Comparison of ENCODE assay signal across 16 mouse cellular contexts in genomic region chr8:91280467-91281212, GRCm38 (mm10). TPM values are rescaled to one million over a fixed set of nuclear protein-coding genes. Genes with fewer than 3 reads are reported as not detected.
DNase-seq lines count a peak whose midpoint lies in the region; ATAC-seq and TF ChIP-seq lines count a peak whose summit lies in the region.
"Had no signal": no experiment of that assay in that cellular context is flagged by ENCODE, and none has a peak within 500 bp of the region (broad histone marks: within the 10 kb centered on the region; RNA-seq: fewer than 3 reads in every experiment).

No protein-coding gene starts in this region.

- no peak overlapping the region for H3K27ac ChIP-seq in kidney, embryonic 16.5 days (ENCODE audit: low read length)
- H3K27ac ChIP-seq in liver, postnatal 0 days (ENCODE audit: low read depth), result no peak overlapping the region
- H3K27ac ChIP-seq: forebrain, embryonic 15.5 days; hindbrain, embryonic 10.5 days; midbrain, embryonic 10.5 days; neural tube, embryonic 13.5 days had no signal

- 0 out of 2 replicates have a peak, but pooled peaks cover 4% of the 10 kb centered on the region for H3K36me3 ChIP-seq in kidney, embryonic 16.5 days (ENCODE audit: insufficient read depth, low read length)
- H3K36me3 ChIP-seq in liver, postnatal 0 days (replicated peaks; ENCODE audit: insufficient read depth, low read length), result no peaks in the 10 kb centered on the region
- H3K36me3 ChIP-seq: forebrain, embryonic 15.5 days had no signal

- H3K4me2 ChIP-seq in kidney, embryonic 16.5 days (replicated peaks; ENCODE audit: low read depth, low read length), result no peak overlapping the region
- no peak overlapping the region for H3K4me2 ChIP-seq in liver, postnatal 0 days (ENCODE audit: low read depth, low read length)
- H3K4me2 ChIP-seq: forebrain, embryonic 15.5 days; neural tube, embryonic 13.5 days had no signal

- H3K9ac ChIP-seq in kidney, embryonic 16.5 days (replicated peaks; ENCODE audit: low read length), result no peak overlapping the region
- no peak overlapping the region for H3K9ac ChIP-seq in liver, postnatal 0 days (replicated peaks)
- H3K9ac ChIP-seq: forebrain, embryonic 15.5 days; neural tube, embryonic 13.5 days had no signal

- H3K27me3 ChIP-seq in kidney, embryonic 16.5 days (ENCODE audit: insufficient read depth, low read length), result no peaks in the 10 kb centered on the region
- no peaks in the 10 kb centered on the region for H3K27me3 ChIP-seq in liver, postnatal 0 days (ENCODE audit: insufficient read depth, low read length)
- H3K27me3 ChIP-seq: forebrain, embryonic 15.5 days; neural tube, embryonic 13.5 days had no signal

- TF ChIP-seq CTCF in liver, postnatal 0 days (IDR thresholded peaks at IDR 0.05; ENCODE audit: low read depth), result no peak

- H3K4me3 ChIP-seq in kidney, embryonic 16.5 days (ENCODE audit: low read length), result no peak overlapping the region
- H3K4me3 ChIP-seq in liver, postnatal 0 days (ENCODE audit: low read depth, low read length), result no peak overlapping the region
- H3K4me3 ChIP-seq: forebrain, embryonic 15.5 days; hindbrain, embryonic 10.5 days; midbrain, embryonic 10.5 days; neural tube, embryonic 13.5 days had no signal

- 81% methylated on average over 11 of the region's 11 CpGs for WGBS in kidney, embryonic 16.5 days
- 83% methylated on average over 11 of the region's 11 CpGs for WGBS in liver, postnatal 0 days (ENCODE audit: insufficient replicate concordance)

- H3K9me3 ChIP-seq in kidney, embryonic 16.5 days (ENCODE audit: low read length), result peaks cover 4% of the 10 kb centered on the region; the same call in 1 of the 2 replicates
- H3K9me3 ChIP-seq in liver, postnatal 0 days (ENCODE audit: low read length), result no peaks in the 10 kb centered on the region; the same call in 1 of the 2 replicates
- H3K9me3 ChIP-seq: forebrain, embryonic 15.5 days; neural tube, embryonic 13.5 days had no signal

- no peaks in the 10 kb centered on the region for H3K4me1 ChIP-seq in kidney, embryonic 16.5 days (ENCODE audit: insufficient read depth, low read length)
- H3K4me1 ChIP-seq in liver, postnatal 0 days (ENCODE audit: insufficient read depth), result no peaks in the 10 kb centered on the region
- H3K4me1 ChIP-seq: hindbrain, embryonic 10.5 days; midbrain, embryonic 10.5 days; neural tube, embryonic 13.5 days had no signal

- DNase-seq in kidney, postnatal 10 days, result peak; percentile 10
- DNase-seq in NIH3T3 (ENCODE audit: low read depth), result peak; percentile 16
- peak; percentile 51 for DNase-seq in gastrocnemius, postnatal 25 days
- peak; percentile 79 for DNase-seq in lung, postnatal 10 days
- DNase-seq in thymus, adult 18-20 months, result no peak
- no peak for DNase-seq in cerebellum, postnatal 10 days
- DNase-seq in liver, postnatal 0 days, result no peak
- DNase-seq: kidney, adult 11 months; layer of hippocampus, adult 9-11 months; liver; right cerebral cortex, postnatal 14 days had no signal

- ATAC-seq in kidney, embryonic 16.5 days (ENCODE audit: low FRiP score, low TSS enrichment), result no peak
- no peak for ATAC-seq in liver, postnatal 0 days
- ATAC-seq: forebrain, embryonic 15.5 days had no signal

- no peak for TF ChIP-seq EP300 in liver, postnatal 0 days (IDR thresholded peaks at IDR 0.05; ENCODE audit: low read depth)

RNA-seq across cellular contexts. Expression of gene Rpgrip1l, which starts 32.4 kb away (rescaled TPM):
- polyA plus RNA-seq in kidney, embryonic 16.5 days (2015; fragmentation: Nextera tagmentation; extraction: Ambion mirVana), result 6.7 and 7.9 TPM in 2 replicates
- total RNA-seq in gastrocnemius, postnatal 25 days (2021), result 1 to 10 TPM; 4.1 to 4.9 TPM
- 1.0 and 1.2 TPM in 2 replicates for polyA plus RNA-seq in liver, postnatal 0 days (2015; fragmentation: Nextera tagmentation; extraction: Ambion mirVana)

RNA-seq across cellular contexts. Expression of gene Fto, which starts 32.7 kb away (rescaled TPM):
- 89.0 and 99.4 TPM in 2 replicates for polyA plus RNA-seq in kidney, embryonic 16.5 days (2015; fragmentation: Nextera tagmentation; extraction: Ambion mirVana)
- total RNA-seq in gastrocnemius, postnatal 25 days (2021), result 10 to 100 TPM; 69.3 to 76.3 TPM
- 10.8 and 11.0 TPM in 2 replicates for polyA plus RNA-seq in liver, postnatal 0 days (2015; fragmentation: Nextera tagmentation; extraction: Ambion mirVana)

Comparison
In these comparisons a context has a peak if more than half of its experiments do, and no peak if none do; other contexts are left out.
1. DNase-seq: peak in kidney, postnatal 10 days (single experiment), NIH3T3 (single experiment), gastrocnemius, postnatal 25 days (single experiment) and lung, postnatal 10 days (single experiment); none in thymus, adult 18-20 months (0 of 2), cerebellum, postnatal 10 days (0 of 2) and liver, postnatal 0 days (single experiment).